Mouse (Mus musculus): ENCODE data around the gene Sumo1.
A peak's percentile ranks its signal among the peaks of the same experiment; 100 is the strongest.

Gene Sumo1

DNA sequence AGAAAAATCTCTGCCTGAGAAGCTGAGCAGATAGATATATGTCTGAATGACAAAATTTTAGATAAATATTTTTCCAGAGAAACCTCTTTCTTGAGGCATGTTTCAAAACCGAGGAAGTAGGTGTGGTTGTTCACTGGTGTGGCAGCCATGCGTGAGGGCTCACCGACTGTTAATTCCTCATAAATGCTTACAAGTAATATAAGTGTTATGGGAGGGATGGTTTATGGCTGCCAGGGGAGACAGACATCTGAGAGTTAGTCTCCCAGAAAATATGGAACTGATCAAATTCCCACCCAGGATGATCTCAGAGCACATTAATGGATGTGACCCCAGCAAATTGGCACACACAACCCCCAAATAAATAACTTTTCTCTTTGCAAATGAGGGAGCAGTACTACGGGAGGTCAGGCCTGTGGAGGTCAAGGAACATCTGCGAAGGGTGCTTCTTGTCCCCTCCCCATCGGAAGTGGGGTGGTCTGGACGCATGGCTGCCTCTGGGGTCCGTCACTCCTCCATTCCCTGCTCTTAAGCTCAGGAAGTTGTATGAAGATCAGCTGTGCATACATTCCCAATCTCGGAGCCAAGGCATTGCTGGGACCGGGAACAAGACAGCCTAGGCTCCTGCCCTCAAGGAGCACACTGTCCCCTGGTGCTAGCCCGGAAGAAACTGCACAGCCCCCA is 75.9 kb downstream of the Sumo1 start:
- DNase-seq (ENCODE audit: low read depth, low spot score), result no peak

DNA sequence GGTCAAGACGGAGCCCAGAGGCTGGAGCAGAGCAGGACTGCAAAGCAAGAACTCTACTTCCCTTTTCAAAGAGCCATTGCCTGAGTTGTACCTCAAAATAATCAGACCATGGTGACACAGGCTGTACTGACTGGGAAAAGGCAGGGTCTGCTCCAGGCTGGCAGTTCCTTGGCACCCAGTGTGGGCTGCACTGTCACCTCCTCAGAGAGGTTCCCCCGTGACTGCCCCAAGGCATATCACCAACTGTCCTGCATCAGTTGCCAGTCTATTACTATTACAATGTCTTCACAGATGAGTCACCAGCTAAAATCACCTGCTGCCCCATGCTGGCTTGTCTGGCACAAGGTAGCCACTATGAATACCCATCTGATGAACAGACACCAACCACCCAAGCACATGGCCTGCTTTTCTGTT is 77.0 kb downstream of the Sumo1 start:
- no peak for DNase-seq (ENCODE audit: low read depth, low spot score)

DNA sequence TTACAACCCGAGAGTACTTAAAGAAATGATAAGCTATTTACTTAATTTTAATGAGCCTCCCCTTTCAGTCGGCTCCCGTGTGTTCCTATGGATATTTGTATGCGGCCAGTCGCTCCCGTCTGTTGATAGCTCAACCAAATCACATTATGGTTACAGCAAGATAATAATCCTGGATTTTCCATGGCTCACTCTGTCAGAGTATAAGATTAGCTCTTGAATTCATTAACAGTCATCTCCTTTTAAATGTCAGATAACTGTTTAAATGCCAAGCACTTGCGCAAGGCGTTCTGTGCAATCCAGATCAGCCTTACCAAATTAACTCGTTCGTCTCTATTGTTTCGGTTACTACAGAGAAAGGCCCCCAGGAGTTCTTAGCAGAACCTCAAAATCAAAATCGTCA is 77.8 kb downstream of the Sumo1 start:
- DNase-seq (ENCODE audit: low read depth, low spot score), result no peak

DNA sequence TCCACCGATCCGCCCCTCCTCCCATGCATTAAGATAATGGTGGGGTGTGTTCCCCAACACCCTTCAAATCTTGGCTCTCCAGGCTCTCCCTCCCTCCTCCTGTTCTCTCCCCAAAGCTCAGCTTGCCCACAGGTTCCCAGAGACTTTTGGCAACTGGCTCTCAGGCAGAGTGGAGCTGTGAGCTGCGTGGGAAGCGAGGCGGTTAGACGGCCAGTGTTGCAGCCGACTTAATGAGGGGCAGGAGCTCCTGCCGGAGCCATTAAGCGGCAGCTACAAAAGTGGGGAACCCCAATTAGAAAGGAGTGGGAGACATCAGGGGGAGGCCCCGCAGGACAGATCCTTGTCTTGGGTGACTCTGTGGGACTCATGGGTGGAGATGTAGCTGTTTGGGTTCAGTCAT is 78.3 kb downstream of the Sumo1 start:
- no peak for DNase-seq (ENCODE audit: low read depth, low spot score)

DNA sequence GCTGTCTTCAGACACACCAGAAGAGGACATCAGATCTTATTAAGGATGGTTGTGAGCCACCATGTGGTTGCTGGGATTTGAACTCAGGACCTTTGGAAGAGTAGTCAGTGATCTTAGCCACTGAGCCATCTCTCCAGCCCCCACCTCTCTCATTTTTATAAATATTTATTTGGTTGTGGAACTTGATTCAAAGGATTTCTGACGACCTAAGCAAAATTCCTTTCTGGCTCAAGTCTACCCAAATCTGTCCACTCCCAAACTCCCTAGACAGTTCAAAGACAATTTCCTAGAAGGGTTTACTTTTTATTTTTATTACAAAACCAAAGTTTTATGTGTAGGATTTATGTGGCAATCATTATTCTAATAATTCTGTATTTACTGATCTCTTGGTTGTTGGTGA is 81.4 kb downstream of the Sumo1 start:
- DNase-seq (ENCODE audit: low read depth, low spot score), result no peak

DNA sequence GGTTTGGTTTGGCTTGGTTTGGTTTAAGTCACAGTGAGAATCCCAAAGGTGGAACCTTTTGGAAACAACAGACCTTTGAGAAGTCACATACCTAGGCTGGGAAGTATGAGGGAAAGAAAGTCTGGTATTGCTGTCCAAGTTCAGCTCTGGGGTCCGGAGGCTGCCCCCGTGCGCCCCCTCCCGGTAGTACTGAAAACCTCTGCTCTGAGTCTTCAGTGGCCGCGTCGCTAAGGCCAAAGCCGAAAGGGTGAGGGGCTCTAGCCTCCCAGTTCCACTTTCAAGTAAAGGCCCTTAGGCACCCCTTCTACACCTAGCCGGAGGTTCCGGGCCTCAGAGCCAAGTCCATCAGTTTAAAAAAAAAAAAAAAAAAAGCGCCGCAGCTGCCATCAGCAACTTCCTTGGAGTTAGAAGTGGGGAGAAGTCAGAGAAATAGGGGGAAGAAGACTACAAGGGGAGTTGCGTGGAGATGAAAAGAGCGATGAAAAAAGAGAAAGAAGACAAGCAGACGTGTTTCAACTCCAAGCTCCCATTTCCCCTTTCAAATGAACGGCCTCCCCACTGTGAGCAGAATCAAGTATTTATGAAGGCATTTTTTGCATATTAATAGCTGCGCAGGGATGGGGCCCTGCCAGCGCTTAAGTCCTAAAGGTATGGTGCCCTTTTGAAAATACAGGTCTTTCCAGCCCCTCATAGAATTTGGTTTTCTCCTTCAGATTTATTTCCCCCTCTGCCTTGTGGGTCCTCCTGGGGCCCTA is 85.8 kb downstream of the Sumo1 start:
- peak; percentile 80 for DNase-seq (ENCODE audit: low read depth, low spot score)

DNA sequence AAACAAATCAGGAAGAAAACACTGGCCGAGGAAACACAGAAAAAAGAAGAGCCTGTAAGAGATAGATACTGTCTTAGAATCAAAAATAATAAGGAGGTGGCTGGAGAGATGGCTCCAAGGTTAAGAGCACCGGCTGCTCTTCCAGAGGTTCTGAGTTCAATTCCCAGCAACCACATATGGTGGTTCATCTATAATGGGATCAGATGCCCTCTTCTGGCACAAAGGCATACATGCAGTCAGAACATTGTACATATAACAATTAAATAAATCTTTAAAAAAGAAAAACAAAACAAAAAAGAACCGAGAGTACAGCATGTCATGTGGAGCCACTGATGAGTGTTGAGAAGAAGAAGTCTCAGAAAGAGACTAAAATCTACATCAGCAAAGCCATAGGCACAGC is 89.8 kb downstream of the Sumo1 start:
- DNase-seq (ENCODE audit: low read depth, low spot score), result no peak

DNA sequence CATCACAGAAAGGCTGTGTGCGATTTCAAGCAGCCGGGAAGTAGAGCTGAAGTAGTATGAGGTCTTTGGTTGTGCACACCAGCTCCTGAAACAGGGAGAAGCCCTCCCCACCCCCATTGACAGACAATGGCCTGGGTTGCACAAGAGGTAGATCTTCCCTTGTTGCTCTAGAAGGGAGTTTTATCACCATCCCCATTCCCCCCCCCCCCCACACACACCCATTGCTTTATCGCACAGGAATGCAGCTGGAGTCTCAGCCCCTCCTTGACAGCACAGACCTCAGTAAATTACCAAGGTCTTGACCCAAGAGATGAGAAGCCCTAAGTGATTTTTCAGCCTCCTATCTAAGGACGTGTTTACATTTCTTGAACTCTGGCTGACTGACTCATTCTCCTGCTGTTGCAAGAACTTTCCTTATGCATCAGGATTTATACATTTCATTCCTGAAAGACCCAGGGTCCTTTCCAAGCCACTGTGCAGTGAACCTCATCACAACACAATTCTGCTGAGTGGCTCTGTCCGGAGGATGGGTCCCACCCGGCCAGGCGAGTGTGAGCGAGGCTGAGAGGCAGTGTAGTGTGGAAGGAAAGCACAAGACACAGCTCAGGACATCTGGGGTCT is 90.4 kb downstream of the Sumo1 start:
- no peak for DNase-seq (ENCODE audit: low read depth, low spot score)

DNA sequence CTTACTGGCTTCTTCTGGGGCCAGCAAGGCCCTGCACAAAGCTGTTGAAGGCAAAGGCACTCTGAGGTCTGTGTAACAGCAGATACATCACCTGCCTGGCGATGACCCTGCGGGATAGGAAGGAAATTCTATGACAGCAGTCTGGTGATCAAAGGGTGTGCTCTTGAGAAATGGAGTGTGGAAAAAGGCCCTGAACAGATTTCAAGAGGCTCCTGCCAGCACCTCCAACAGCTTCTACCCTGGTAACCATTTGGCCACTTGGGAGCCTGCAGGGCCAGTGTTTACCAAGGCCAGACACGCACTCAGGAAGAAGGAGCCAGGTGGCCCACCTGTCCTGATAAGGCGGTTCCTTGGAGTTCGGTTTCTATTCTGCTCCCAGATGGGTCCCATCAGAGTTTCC is 91.3 kb downstream of the Sumo1 start:
- no peak for DNase-seq (ENCODE audit: low read depth, low spot score)

DNA sequence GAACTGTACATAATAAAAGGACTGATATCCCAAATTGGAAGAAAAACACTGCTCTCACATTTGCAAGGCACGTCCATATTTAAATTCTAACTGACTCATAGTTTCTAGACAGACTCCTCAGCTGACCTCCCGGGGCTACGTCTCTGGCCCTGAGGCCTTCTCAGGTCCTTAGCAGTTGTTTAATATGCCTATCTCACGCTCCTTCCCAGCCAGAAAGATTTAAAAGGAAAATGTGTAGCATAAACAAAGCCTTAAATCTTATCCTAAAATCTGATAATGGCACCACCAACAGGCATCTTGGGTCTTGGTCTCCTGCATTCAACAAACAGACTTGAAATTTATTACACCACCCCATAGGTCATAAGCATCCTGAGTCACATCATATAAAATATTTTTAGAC is 91.9 kb downstream of the Sumo1 start:
- DNase-seq (ENCODE audit: low read depth, low spot score), result no peak

DNA sequence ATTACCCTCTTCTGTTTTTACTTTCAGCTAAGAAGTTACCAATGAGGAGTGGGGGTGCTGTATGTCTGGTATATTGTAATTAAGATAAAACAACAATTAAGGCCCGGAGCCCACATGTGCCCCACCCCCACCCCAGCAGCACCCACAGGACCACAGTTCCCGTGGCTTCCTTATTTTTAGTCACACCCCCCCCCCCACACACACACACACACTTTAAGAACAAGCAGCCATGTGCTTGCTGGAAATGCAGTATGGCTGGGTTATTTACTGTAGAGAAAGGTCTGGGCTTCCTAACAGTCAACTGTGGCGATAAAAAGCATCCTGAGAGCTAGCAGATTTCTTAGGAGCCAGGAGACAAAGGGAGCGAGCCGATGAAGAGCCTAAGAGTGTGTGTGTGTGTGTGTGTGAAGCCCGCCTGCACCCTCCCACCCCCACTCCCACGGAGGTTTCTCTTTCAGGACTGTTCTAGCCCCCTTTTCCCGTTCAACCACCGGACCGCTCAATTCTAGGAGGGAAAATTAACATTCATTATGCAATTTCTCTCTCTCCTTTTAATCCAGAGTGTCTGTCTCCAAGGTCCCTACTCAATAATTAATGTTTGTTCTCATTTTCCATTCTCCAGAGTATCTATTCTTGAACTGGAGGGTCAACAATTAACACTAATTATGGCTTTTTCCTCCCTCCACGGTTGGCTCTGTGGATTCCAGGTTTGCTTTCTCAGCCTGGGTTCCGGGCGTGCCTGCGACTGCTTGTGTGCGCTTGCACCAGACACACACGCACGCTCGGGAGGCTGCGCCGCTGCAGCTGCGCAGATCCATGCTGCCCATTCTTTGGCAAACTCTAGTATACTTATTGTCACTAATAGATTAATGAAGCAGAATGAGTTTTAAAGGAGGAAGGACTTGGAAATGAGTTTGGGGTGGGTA is 96.1 kb downstream of the Sumo1 start:
- no peak for DNase-seq (ENCODE audit: low read depth, low spot score)

DNA sequence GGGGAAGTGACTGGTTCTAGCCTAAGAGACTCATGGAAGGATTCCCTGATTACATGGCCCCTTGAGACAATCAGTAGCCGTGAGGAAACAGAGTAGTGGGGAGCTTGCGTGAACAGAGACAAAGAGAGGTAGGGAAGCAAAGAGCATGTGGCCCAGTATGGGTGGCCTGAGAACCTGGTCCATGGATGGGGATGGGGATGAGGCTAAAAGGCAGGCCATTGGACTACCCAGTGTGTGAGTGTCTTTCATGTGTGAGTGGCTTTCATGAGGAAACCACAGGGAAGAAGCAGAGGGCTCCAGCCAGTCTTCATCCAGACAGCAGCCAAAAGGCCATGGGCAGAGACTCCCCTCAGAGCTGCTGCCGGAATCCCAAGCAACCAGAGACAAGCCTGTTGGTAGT is 96.8 kb downstream of the Sumo1 start:
- DNase-seq (ENCODE audit: low read depth, low spot score), result no peak

DNA sequence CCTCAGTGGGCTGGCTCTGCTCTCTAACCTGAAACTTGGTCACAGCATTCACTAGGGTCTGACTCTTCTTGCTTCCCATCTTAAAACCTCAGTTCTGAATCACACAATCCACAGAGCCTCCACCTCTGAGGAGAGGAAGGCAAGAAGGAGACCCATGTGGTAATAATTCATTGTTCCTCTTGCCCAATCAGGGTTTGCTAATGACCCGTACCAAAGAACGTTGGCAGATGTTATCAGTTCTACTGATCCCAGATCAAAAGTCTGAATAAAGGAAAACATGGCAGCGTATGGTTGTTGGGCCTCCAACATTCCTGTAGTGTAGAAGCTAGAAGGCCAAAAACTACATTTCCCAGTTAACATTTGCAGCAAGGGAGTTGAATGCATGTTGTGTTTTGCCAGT is 99.1 kb downstream of the Sumo1 start:
- DNase-seq (ENCODE audit: low read depth, low spot score), result no peak

DNA sequence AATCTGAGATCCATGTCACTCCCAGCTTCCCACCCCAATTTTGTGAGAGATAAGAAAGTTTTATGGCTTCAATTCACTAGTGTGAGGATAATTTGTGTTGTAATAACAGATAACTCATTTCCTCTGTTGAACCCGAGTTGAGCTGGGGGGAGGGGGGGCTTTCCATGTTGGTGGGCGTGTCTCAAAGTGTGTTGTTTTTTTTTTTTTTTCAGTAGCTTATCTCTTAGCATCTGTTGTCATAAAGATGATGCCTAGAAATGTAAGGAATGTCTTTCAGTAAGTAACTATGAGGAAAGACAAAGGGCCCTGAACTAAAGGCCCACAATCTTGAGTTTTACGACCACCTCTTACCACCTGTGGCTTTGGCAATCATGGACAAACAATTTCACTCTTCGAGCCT is 99.9 kb downstream of the Sumo1 start:
- DNase-seq (ENCODE audit: low read depth, low spot score), result no peak

DNA sequence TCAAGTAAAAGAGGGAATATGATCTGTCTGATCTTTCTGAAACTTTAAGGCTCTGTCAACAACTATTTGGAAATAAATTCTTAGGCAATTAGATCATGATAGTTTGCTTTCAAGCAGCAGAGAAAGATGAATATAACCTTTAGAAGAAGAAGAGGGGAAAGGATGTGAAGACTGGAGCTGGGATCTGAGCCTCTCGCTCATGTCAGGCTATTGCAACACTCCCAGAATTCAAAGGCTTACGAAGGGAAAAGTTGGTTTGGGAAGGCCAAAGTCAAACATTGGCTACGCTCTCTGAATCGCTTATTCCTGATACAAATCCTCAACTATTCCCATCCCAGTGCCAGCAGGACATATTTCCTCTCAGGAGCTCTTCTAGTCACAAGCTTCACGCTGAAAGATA is 101.3 kb downstream of the Sumo1 start:
- no peak for DNase-seq (ENCODE audit: low read depth, low spot score)

DNA sequence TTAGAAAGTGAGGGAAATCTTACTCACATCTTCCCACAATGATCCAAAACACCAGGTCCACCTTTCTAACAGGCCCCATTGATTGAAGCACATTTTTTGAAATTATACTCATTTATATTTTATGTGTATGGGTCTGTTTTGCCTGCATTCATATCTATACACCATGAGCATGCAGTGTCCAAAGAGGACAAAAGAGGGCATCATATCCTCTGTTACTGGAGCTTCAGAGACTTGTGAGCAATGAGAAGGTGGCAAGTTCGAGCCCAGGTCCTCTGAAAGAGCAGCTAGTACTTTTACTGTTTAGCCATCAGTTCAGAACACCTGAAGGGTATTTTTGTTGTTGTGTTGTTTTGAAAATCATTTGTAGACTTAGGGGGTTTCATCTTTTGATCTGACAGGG is 102.4 kb downstream of the Sumo1 start:
- DNase-seq (ENCODE audit: low read depth, low spot score), result no peak

DNA sequence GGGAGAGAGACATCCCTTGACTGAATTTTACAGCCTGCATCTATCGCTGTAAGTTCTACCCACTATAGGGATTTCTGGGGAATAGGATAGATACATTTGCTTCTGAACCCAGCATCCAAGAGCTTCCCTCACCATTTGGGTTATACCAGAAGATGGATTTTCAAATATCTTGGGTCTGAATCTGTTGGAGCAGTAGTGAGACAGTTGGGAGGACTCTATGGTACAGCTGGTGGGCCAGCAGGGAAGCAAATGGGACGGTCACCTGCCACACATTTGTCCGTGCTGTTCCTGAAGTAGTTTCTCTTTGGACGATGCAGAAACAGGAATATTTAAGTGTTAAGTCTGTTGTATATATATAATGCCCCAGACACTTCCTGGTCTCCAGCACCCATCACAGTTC is 103.1 kb downstream of the Sumo1 start:
- no peak for DNase-seq (ENCODE audit: low read depth, low spot score)

DNA sequence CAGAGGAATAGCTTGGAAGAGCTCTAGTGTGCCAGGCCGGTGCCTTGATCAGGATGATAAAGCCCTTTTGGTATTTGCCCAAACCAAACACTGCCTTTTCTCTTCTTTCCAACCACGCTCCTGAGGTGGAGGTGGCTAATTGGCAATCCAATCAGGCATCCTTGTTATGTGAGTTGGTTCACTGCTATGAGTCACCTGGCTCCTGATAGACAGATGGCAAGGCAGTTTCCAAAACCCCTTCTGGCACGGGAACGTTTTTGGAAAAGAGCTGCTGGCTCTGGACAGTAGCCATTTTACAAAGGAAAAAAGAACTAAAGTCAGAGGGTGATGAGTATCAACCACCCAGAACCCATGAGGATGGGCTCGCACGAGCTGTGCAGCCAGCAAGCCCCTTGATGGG is 103.7 kb downstream of the Sumo1 start:
- no peak for DNase-seq (ENCODE audit: low read depth, low spot score)

DNA sequence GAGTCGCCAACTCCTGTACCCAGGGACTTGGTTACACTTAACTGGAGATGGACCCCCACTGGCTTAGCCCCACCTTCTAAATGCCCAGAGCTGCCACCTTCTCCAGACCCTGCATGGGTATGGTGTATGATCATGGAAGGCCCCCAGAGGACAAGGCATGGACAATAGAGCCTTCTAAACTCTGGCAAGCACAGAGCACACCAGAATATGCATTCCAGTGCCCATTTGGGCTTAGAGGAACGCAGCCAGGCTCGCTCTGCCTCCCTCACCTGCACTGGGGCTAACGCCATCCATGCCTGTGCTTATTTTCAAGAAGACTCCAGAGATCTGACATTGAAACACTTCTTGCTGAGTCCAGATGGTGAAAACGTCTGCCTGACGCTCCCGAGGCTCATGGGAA is 104.4 kb downstream of the Sumo1 start:
- DNase-seq (ENCODE audit: low read depth, low spot score), result no peak

DNA sequence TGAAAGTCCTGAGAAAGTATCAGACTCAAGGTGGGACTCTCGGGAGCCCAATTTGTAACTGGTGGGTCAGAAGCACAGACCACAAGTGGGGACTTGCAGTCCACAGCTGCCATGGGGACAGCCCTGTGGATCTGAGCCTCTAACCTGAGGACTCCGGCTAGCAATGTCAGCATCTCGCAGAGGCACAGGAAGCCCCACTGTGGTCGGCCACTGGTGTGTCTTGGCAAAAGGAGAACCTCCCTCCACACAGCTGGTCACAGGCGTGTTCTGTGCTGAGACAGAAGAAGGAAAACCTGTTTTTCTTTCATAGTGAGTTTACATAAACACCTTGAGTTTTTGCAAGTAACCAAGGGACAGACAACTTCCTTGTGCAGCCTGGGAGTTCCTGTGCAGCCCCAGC is 104.8 kb downstream of the Sumo1 start:
- no peak for DNase-seq (ENCODE audit: low read depth, low spot score)

DNA sequence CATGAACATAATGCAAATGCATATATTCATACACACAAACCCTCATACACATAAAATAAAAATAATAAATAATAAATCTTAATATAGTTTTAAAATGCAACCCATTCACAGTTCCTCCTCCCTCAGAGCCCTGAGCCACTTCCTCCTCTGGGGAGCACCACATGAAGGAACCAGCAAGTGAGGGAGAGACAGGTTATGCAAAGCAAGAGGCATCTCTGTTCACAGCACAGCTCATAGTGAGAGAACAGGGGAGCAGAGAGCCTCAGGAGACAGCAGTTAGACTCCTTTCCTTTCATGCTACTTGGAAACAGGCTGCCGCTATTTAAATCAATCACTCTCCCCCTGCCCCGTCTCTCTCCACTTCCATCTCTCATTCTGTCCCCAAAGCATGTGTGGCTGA is 107.1 kb downstream of the Sumo1 start:
- no peak for DNase-seq (ENCODE audit: low read depth, low spot score)

DNA sequence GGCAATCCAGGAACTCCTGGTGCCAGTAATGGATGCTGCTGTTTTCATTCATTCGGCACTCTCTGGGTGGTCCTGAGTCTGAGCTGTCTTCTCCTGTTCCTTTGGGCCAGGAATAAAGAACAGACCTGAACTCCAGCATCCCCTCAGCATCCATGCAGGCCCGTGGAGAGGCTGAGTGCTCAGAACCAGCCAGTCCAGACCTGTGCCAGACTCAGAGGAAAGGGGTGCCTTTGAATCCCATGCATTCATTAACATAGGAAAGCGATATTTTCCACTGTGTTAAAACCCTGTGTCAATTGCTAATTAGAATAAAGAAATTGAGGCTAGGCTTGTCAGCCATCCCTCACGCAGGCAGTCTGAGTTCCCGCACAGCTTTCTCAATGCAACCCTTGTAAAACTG is 116.9 kb downstream of the Sumo1 start:
- no peak for DNase-seq (ENCODE audit: low read depth, low spot score)
